Mouse (Mus musculus) hindbrain, embryonic 11.5 days (tissue): ENCODE measurements around the gene Eps15. TPM values are rescaled to one million over a fixed set of nuclear protein-coding genes. Genes with fewer than 3 reads are reported as not detected.

Experiments
- ATAC-seq: fragments of 200-750 bp; cut with Nextera tagmentation; 2 replicates; pipeline ENCODE4 v1.8.0; 2017; ENCODE audit warnings: mild to moderate bottlenecking, moderate TSS enrichment, moderate library complexity; ENCODE audit not compliant: low FRiP score
- DNase-seq: peaks from one replicate; pipeline ENCODE4 v3.0.0-alpha.2; 2015; ENCODE audit warnings: low spot score
- H3K27ac ChIP-seq: fragments of 300-500 bp; sonication (generic); 2 replicates; pipeline ENCODE4 v1.5.1; 2014; ENCODE audit warnings: mild to moderate bottlenecking, low read depth, low read length
- H3K27me3 ChIP-seq: fragments of 300-500 bp; sonication (generic); 2 replicates; pipeline ENCODE4 v1.6.1; 2014; ENCODE audit warnings: mild to moderate bottlenecking, low read length, moderate library complexity, mixed read lengths; ENCODE audit not compliant: control insufficient read depth, insufficient read depth
- H3K36me3 ChIP-seq: fragments of 300-500 bp; sonication (generic); 2 replicates; pipeline ENCODE4 v1.6.1; 2014; ENCODE audit warnings: mild to moderate bottlenecking, low read length, moderate library complexity, mixed read lengths; ENCODE audit not compliant: control insufficient read depth, insufficient read depth
- H3K4me1 ChIP-seq: fragments of 300-500 bp; sonication (generic); replicated peaks from 2 replicates; pipeline ENCODE4 v1.6.1; 2014; ENCODE audit warnings: low read length, mixed read lengths; ENCODE audit not compliant: control insufficient read depth, insufficient read depth
- H3K4me2 ChIP-seq: fragments of 300-500 bp; sonication (generic); replicated peaks from 2 replicates; pipeline ENCODE4 v1.6.1; 2014; ENCODE audit warnings: mild to moderate bottlenecking, low read depth, low read length
- H3K4me3 ChIP-seq: fragments of 300-500 bp; sonication (generic); 2 replicates; pipeline ENCODE4 v1.5.1; 2014; ENCODE audit warnings: low read depth, low read length
- H3K9ac ChIP-seq: fragments of 300-500 bp; sonication (generic); 2 replicates; pipeline ENCODE4 v1.6.1; 2014; ENCODE audit warnings: low read depth, low read length
- H3K9me3 ChIP-seq: fragments of 300-500 bp; sonication (generic); 2 replicates; pipeline ENCODE4 v1.6.1; 2016; ENCODE audit warnings: low read length; ENCODE audit not compliant: control insufficient read depth
- WGBS: fragments of 180-500 bp; shearing (Covaris S2); extraction: QIAGEN DNeasy Blood & Tissue Kit; methylation state at CpG from one replicate; pipeline ENCODE4 v1.1.7; 2014; 5-methylcytosine and 5-hydroxymethylcytosine counted together
- polyA plus RNA-seq: library from polyadenylated mRNA; unstranded; fragments of >200 nt; fragmentation: Nextera tagmentation; extraction: Ambion mirVana; gene quantifications from 2 replicates; pipeline ENCODE4 v1.2.1, GENCODE M21; 2014

Eps15 gene
- polyA plus RNA-seq, 1 experiment from 2014 or later = 53.6 TPM

- Histone ChIP-seq H3K4me3 (peak overlapping the region; percentile 28), H3K4me1 (no peaks in the 10 kb centered on the region), H3K9me3 (no peaks in the 10 kb centered on the region), H3K27me3 (no peaks in the 10 kb centered on the region), H3K36me3 (no peaks in the 10 kb centered on the region), H3K9ac (no peak overlapping the region; the same call in 1 of the 2 replicates), H3K4me2 (no peak overlapping the region), H3K27ac (no peak overlapping the region)
- ATAC-seq (peak; percentile 81), DNase-seq (peak; percentile 41)
- 49% methylated on average over 4 of the region's 4 CpGs for WGBS
These were observed 62.9 kb downstream of the Eps15 start for GRCm38 (mm10) chr4:109342783-109343485.

- H3K36me3 ChIP-seq = no peaks in the 10 kb centered on the region
- DNase-seq (no peak), ATAC-seq (no peak)
- H3K27me3 ChIP-seq = no peaks in the 10 kb centered on the region
- peak overlapping the region; percentile 17; the same call in 1 of the 2 replicates for H3K4me2 ChIP-seq
- 81% methylated on average over 5 of the region's 5 CpGs for WGBS
- peak overlapping the region; percentile 16 for H3K4me3 ChIP-seq
- no peak overlapping the region for H3K27ac ChIP-seq
- H3K9ac ChIP-seq = no peak overlapping the region
- H3K4me1 ChIP-seq = no peaks in the 10 kb centered on the region
- no peaks in the 10 kb centered on the region for H3K9me3 ChIP-seq
These were observed 63.8 kb downstream of the Eps15 start for GRCm38 (mm10) chr4:109343909-109344308.

- Histone ChIP-seq H3K27ac (no peak overlapping the region), H3K4me2 (no peak overlapping the region), H3K36me3 (no peaks in the 10 kb centered on the region), H3K9me3 (no peaks in the 10 kb centered on the region), H3K27me3 (no peaks in the 10 kb centered on the region), H3K4me1 (no peaks in the 10 kb centered on the region), H3K4me3 (no peak overlapping the region), H3K9ac (no peak overlapping the region)
- ATAC-seq = no peak
- WGBS = 93% methylated on average over 1 of the region's 1 CpGs
- no peak for DNase-seq
These were observed 98.0 kb downstream of the Eps15 start for GRCm38 (mm10) chr4:109378107-109378506.

- H3K36me3 ChIP-seq = no peaks in the 10 kb centered on the region
- no peaks in the 10 kb centered on the region for H3K4me1 ChIP-seq
- ATAC-seq = no peak
- no peaks in the 10 kb centered on the region for H3K9me3 ChIP-seq
- DNase-seq = no peak
- 82% methylated on average over 2 of the region's 2 CpGs for WGBS
- H3K9ac ChIP-seq = no peak overlapping the region
- no peak overlapping the region for H3K4me2 ChIP-seq
- no peaks in the 10 kb centered on the region for H3K27me3 ChIP-seq
- no peak overlapping the region for H3K27ac ChIP-seq
- no peak overlapping the region for H3K4me3 ChIP-seq
These were observed 102.4 kb downstream of the Eps15 start for GRCm38 (mm10) chr4:109382457-109382856.

- peak; percentile 14 for DNase-seq
- WGBS = 42% methylated on average over 4 of the region's 4 CpGs
These were observed 105.5 kb downstream of the Eps15 start for GRCm38 (mm10) chr4:109385599-109385998.

GRCm38 (mm10) chr4:109393229-109393779, 113.2 kb downstream of the Eps15 start:
- no peak overlapping the region for H3K9ac ChIP-seq
- no peak for DNase-seq
- no peak overlapping the region for H3K4me2 ChIP-seq
- no peaks in the 10 kb centered on the region for H3K9me3 ChIP-seq
- 82% methylated on average over 6 of the region's 6 CpGs for WGBS
- H3K27me3 ChIP-seq = no peaks in the 10 kb centered on the region
- ATAC-seq = no peak
- no peaks in the 10 kb centered on the region for H3K36me3 ChIP-seq
- no peaks in the 10 kb centered on the region for H3K4me1 ChIP-seq
- no peak overlapping the region for H3K4me3 ChIP-seq
- no peak overlapping the region for H3K27ac ChIP-seq

More at GRCm38 (mm10) chr4:109385599-109385998, 105.5 kb downstream of the Eps15 start:
- Histone ChIP-seq H3K4me2 (no peak overlapping the region), H3K4me1 (no peaks in the 10 kb centered on the region), H3K4me3 (no peak overlapping the region), H3K9ac (no peak overlapping the region), H3K9me3 (no peaks in the 10 kb centered on the region), H3K27me3 (no peaks in the 10 kb centered on the region), H3K36me3 (no peaks in the 10 kb centered on the region), H3K27ac (no peak overlapping the region)
- ATAC-seq = no peak

- Histone ChIP-seq H3K4me2 (0 out of 2 replicates have a peak overlapping the region, but pooled peaks have one; percentile 5), H3K4me1 (no peaks in the 10 kb centered on the region), H3K4me3 (no peak overlapping the region), H3K9me3 (no peaks in the 10 kb centered on the region), H3K9ac (no peak overlapping the region), H3K36me3 (no peaks in the 10 kb centered on the region), H3K27ac (no peak overlapping the region), H3K27me3 (no peaks in the 10 kb centered on the region)
- WGBS = 11% methylated on average over 13 of the region's 13 CpGs
- DNase-seq = no peak
- no peak for ATAC-seq
These were observed 113.8 kb downstream of the Eps15 start for GRCm38 (mm10) chr4:109393902-109394301.

- no peak overlapping the region for H3K9ac ChIP-seq
- ATAC-seq = no peak
These were observed 114.4 kb downstream of the Eps15 start for GRCm38 (mm10) chr4:109394314-109395074.

More at GRCm38 (mm10) chr4:109394314-109395074, 114.4 kb downstream of the Eps15 start:
- no peaks in the 10 kb centered on the region for H3K27me3 ChIP-seq
- H3K9me3 ChIP-seq = no peaks in the 10 kb centered on the region
- no peak overlapping the region for H3K27ac ChIP-seq
- 29% methylated on average over 12 of the region's 13 CpGs for WGBS
- no peak overlapping the region for H3K4me2 ChIP-seq
- no peaks in the 10 kb centered on the region for H3K4me1 ChIP-seq
- no peak for DNase-seq
- H3K36me3 ChIP-seq = no peaks in the 10 kb centered on the region
- H3K4me3 ChIP-seq = no peak overlapping the region
